Mouse (Mus musculus) lung, postnatal 0 days (tissue): ENCODE results near the gene Tenm3. TPM values are rescaled to one million over a fixed set of nuclear protein-coding genes. Genes with fewer than 3 reads are reported as not detected.

Experiments used
- ATAC-seq: fragments of 200-750 bp; cut with Nextera tagmentation; 2 replicates; pipeline ENCODE4 v1.8.0; 2017; ENCODE audit warnings: moderate library complexity
- DNase-seq: peaks from one replicate; pipeline ENCODE4 v3.0.0-alpha.2; 2016; ENCODE audit warnings: low spot score
- H3K27ac ChIP-seq: fragments of 300-500 bp; sonication (generic); 2 replicates; pipeline ENCODE4 v1.5.1; 2014; ENCODE audit warnings: antibody characterized with exemption, mild to moderate bottlenecking, low read length, mixed read lengths
- H3K27me3 ChIP-seq: fragments of 300-500 bp; sonication (generic); replicated peaks from 2 replicates; pipeline ENCODE4 v1.6.1; 2014; ENCODE audit warnings: low read length, mixed read lengths; ENCODE audit not compliant: insufficient read depth
- H3K36me3 ChIP-seq: fragments of 300-500 bp; sonication (generic); 2 replicates; pipeline ENCODE4 v1.6.1; 2014; ENCODE audit warnings: low read length, mixed read lengths; ENCODE audit not compliant: insufficient read depth
- H3K4me1 ChIP-seq: fragments of 300-500 bp; sonication (generic); 2 replicates; pipeline ENCODE4 v1.6.1; 2014; ENCODE audit warnings: antibody characterized with exemption, low read depth, low read length, mixed read lengths; ENCODE audit not compliant: insufficient read depth
- H3K4me2 ChIP-seq: fragments of 300-500 bp; sonication (generic); replicated peaks from 2 replicates; pipeline ENCODE4 v1.6.1; 2014; ENCODE audit warnings: low read depth, mild to moderate bottlenecking, low read length, moderate library complexity, mixed read lengths
- H3K4me3 ChIP-seq: fragments of 300-500 bp; sonication (generic); 2 replicates; pipeline ENCODE4 v1.5.1; 2014; ENCODE audit warnings: low read depth, low read length
- H3K9ac ChIP-seq: fragments of 300-500 bp; sonication (generic); replicated peaks from 2 replicates; pipeline ENCODE4 v1.6.1; 2014; ENCODE audit warnings: low read depth, mild to moderate bottlenecking
- H3K9me3 ChIP-seq: fragments of 300-500 bp; sonication (generic); 2 replicates; pipeline ENCODE4 v1.6.1; 2016; ENCODE audit warnings: low read length, mixed read lengths
- CTCF ChIP-seq: IDR thresholded peaks from 2 replicates; pipeline ENCODE4 v1.5.1; 2016; ENCODE audit warnings: antibody characterized with exemption, mild to moderate bottlenecking
- EP300 ChIP-seq: IDR thresholded peaks from 2 replicates; pipeline ENCODE4 v1.6.1; 2016; ENCODE audit warnings: antibody characterized with exemption, mild to moderate bottlenecking, control low read depth
- WGBS: fragments of 180-500 bp; shearing (Covaris S2); extraction: QIAGEN DNeasy Blood & Tissue Kit; methylation state at CpG from one replicate; pipeline ENCODE4 v1.1.7; 2014; 5-methylcytosine and 5-hydroxymethylcytosine counted together
- polyA plus RNA-seq: library from polyadenylated mRNA; unstranded; fragments of >200 nt; fragmentation: Nextera tagmentation; extraction: Ambion mirVana; gene quantifications from 2 replicates; pipeline ENCODE4 v1.2.1, GENCODE M21; 2015

The Tenm3 gene
- polyA plus RNA-seq, 1 experiment from 2014 or later: 0.78 TPM

DNA sequence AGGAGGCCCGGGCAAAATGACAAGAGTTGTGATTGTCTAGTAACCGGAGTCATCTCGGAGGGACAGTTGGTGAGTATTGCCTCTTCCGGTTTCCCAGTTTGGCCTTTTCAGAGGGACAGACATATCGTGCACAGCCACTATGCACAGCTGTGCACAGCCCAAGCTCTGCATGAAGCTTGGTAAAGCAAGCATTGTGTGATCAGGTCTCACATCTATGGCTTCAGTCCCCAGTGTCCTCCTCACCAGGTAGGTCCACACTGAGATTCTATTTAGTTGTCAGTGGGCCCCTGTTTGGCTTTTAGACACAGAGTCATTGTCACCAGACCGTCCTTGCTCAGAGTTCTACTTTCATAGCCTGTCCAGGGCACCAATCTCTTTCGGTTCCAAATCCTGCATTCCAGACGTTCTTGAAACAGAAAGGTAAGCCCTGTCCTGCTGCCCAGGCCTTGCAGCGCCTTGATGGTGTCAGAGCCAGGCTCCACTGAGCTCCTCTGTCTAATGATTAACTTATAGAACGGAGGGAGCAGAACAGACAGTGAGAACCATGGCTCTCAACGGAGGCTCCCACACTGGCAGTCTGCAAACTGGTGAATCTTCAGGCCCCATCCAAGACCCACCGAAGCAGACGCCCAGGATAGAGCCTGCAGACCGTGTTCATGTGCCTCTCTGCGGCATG, 240.4 kb downstream of the Tenm3 start:
- H3K27ac ChIP-seq: no peak overlapping the region
- H3K4me3 ChIP-seq: no peak overlapping the region
- DNase-seq (no peak), ATAC-seq (no peak)
- no peaks in the 10 kb centered on the region for H3K27me3 ChIP-seq
- H3K36me3 ChIP-seq: no peaks in the 10 kb centered on the region
- no peaks in the 10 kb centered on the region for H3K9me3 ChIP-seq
- TF ChIP-seq EP300 (no peak), CTCF (no peak)
- no peak overlapping the region for H3K9ac ChIP-seq
- WGBS: 66% methylated on average over 15 of the region's 15 CpGs
- H3K4me2 ChIP-seq: no peak overlapping the region
- no peaks in the 10 kb centered on the region for H3K4me1 ChIP-seq

DNA sequence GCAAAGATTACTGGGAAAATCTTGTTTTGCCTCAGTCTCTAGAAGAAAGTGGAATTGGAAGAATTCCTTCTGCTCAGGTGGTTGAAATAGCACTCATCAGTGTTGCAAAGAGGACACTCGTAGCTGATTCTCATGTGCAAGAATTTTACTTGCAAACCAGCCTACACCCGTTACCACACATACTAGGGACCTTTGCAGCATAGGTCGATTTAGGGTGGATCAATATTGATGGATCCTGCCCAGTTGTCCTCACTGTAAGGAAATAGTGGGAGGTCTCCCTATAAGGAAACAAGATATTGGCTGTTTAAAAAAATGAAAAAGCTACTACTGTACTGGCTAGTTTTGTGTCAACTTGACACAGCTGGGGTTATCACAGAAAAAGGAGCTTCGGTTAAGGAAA, 242.1 kb downstream of the Tenm3 start:
- ATAC-seq (no peak), DNase-seq (no peak)
- WGBS: 88% methylated on average over 4 of the region's 4 CpGs
- Histone ChIP-seq H3K4me3 (no peak overlapping the region), H3K9ac (no peak overlapping the region), H3K27me3 (no peaks in the 10 kb centered on the region), H3K4me2 (no peak overlapping the region), H3K36me3 (no peaks in the 10 kb centered on the region), H3K4me1 (no peaks in the 10 kb centered on the region), H3K27ac (no peak overlapping the region), H3K9me3 (no peaks in the 10 kb centered on the region)
- TF ChIP-seq CTCF (no peak), EP300 (no peak)

DNA sequence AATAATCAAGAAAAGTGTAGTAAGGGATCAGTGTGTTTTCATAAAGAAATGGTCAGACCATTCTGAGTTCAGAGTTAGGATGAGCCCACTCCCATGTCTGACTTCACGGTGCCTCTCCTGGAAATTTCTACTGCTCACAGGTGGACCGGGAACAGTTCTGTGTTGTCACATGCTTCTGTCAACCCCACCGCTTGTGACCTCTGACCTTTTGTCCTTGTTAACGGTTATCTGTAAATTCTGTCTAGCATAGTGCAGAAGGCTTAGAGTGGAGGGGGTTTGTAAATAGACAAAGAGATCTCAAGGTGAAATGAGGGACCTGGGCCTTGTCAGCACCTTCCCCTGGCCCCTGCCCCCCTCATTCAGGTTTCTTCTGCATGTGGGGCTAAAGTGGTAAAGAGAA, 244.7 kb downstream of the Tenm3 start:
- no peaks in the 10 kb centered on the region for H3K27me3 ChIP-seq
- no peak overlapping the region for H3K27ac ChIP-seq
- no peaks in the 10 kb centered on the region for H3K9me3 ChIP-seq
- no peak overlapping the region for H3K4me3 ChIP-seq
- 40% methylated on average over 4 of the region's 4 CpGs for WGBS
- no peak for DNase-seq
- H3K9ac ChIP-seq: no peak overlapping the region
- no peak overlapping the region for H3K4me2 ChIP-seq
- no peak for ATAC-seq
- no peaks in the 10 kb centered on the region for H3K36me3 ChIP-seq
- TF ChIP-seq CTCF: no peak
- TF ChIP-seq EP300: no peak
- H3K4me1 ChIP-seq: no peaks in the 10 kb centered on the region

DNA sequence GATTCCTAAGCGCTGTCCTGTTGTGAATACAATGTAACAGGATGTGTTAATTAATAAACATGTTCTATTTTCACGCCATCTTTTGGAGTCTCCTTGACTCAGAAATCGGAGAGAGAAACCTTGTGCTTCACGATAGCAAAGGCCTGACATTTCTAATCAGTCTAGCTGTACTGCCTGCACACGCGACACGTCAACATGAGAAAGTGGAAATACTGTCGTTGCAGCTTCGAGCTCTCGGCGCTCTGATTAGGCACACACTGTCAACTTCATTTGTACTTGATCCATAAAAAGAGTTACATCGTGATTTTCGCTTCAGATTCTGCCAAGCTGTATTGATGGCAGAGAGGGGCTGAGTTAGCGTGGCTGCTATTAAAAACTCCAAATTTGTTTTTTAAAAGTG, 247.4 kb downstream of the Tenm3 start:
- no peaks in the 10 kb centered on the region for H3K36me3 ChIP-seq
- 83% methylated on average over 14 of the region's 14 CpGs for WGBS
- no peaks in the 10 kb centered on the region for H3K27me3 ChIP-seq
- no peak overlapping the region for H3K4me2 ChIP-seq
- no peak overlapping the region for H3K27ac ChIP-seq
- H3K4me1 ChIP-seq: no peaks in the 10 kb centered on the region
- no peak overlapping the region for H3K4me3 ChIP-seq
- DNase-seq (no peak), ATAC-seq (no peak)
- no peak overlapping the region for H3K9ac ChIP-seq
- H3K9me3 ChIP-seq: no peaks in the 10 kb centered on the region
- TF ChIP-seq EP300 (no peak), CTCF (no peak)

DNA sequence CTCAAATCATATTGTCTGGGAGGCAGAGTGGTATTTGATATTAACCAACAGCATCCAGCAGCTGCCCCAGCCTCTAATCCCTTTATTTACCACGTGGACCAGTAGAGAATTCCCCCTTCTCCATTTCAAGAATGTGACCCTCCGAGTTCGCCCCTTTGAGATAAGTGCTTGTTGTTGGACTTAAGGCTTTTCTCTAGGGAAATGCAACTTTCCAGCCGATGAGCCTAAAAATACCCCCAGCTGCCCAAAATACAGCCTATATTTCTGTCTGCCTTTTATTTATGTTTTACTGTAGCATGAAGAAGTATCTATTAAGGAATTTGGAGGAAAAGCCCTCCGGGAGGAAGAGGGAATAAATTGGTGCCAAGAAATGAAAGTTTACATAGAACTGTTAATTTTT, 251.9 kb downstream of the Tenm3 start:
- TF ChIP-seq EP300 (no peak), CTCF (no peak)
- DNase-seq: no peak
- no peak for ATAC-seq
- no peak overlapping the region for H3K9ac ChIP-seq
- H3K4me1 ChIP-seq: no peaks in the 10 kb centered on the region
- H3K27me3 ChIP-seq: no peaks in the 10 kb centered on the region
- no peak overlapping the region for H3K4me3 ChIP-seq
- H3K27ac ChIP-seq: no peak overlapping the region
- H3K36me3 ChIP-seq: no peaks in the 10 kb centered on the region
- H3K9me3 ChIP-seq: no peaks in the 10 kb centered on the region
- 15% methylated on average over 5 of the region's 5 CpGs for WGBS
- no peak overlapping the region for H3K4me2 ChIP-seq

DNA sequence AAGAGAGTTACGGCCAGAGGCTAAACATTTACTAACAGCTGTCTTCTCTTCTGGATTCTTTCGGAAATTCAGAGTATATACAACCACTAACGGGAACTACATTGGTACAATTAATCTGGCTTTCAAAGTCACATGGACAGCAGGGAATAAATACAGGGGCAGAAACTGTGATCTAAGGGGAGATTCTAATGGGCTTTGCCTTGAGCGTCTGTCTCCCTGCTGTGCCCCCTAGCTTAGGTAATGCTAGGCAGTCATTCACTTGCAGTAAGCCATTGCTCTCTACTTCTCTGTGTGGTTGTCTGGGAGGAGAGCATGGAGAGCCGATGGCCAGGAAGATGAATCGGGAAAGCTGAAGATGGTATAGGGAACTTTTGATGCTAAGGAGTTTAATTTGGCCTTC, 264.0 kb downstream of the Tenm3 start:
- Histone ChIP-seq H3K27ac (no peak overlapping the region), H3K27me3 (no peaks in the 10 kb centered on the region), H3K4me3 (no peak overlapping the region), H3K4me1 (no peaks in the 10 kb centered on the region), H3K36me3 (no peaks in the 10 kb centered on the region), H3K4me2 (no peak overlapping the region), H3K9ac (no peak overlapping the region), H3K9me3 (no peaks in the 10 kb centered on the region)
- TF ChIP-seq EP300 (no peak), CTCF (no peak)
- ATAC-seq (no peak), DNase-seq (no peak)
- WGBS: 35% methylated on average over 6 of the region's 6 CpGs

DNA sequence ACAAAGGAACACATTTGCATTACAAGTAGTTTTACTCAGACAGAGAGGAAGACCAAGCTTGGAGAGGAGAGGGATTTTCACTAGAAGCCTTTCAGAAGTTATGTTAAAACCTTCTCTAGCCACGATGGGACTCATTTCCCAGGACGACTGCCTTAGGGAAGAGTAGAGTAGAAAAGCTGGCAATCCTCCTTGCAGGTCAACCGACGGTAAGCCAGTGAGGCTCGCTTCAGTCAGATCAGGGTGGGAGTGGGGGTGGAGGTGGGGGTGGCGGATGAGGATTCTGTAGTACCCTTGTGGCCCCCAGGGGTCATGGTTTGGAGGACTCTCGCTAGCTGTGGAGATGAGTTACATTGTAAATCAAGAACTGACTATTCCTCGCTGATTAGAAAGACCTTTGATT, 264.6 kb downstream of the Tenm3 start:
- ATAC-seq: no peak
- Histone ChIP-seq H3K9me3 (no peaks in the 10 kb centered on the region), H3K4me2 (no peak overlapping the region), H3K4me1 (no peaks in the 10 kb centered on the region), H3K36me3 (no peaks in the 10 kb centered on the region), H3K27me3 (no peaks in the 10 kb centered on the region), H3K4me3 (no peak overlapping the region), H3K27ac (no peak overlapping the region), H3K9ac (no peak overlapping the region)
- WGBS: 28% methylated on average over 8 of the region's 8 CpGs
- DNase-seq: no peak
- TF ChIP-seq CTCF: no peak
- TF ChIP-seq EP300: no peak
